Comparison of ENCODE assay signal across 8 mouse cellular contexts in the genomic region with DNA sequence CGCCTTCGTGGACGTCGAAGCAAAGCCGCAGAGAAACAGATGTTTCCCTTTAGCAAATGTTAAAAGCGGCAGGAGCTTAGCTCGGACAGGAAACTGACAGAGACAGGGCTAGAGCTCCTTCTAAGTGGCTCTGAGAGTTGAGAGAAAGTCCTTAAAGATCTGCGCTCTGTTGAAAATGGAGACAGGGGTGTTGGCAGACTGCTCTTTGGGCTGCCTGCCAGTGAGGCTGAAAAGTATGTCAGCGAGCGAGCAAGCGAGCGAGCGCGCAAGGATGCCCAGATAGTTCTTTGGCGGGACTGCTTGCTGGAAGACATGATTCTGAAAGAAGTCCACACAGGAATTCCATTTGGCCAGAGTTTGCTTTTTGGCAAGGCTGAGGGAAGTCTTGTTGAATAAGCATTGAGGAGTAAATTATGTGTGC.
DNase-seq lines count a peak whose midpoint lies in the region; ATAC-seq and TF ChIP-seq lines count a peak whose summit lies in the region.

No protein-coding gene starts in this region.

- no peak for TF ChIP-seq CTCF in intestine, postnatal 0 days (IDR thresholded peaks at IDR 0.05; ENCODE audit: low read depth)

- no peak overlapping the region for H3K4me2 ChIP-seq in hindbrain, embryonic 14.5 days (replicated peaks)
- peak overlapping the region; percentile 48 for H3K4me2 ChIP-seq in intestine, postnatal 0 days (replicated peaks; ENCODE audit: low read depth)
- H3K4me2 ChIP-seq in limb, embryonic 15.5 days, result peak overlapping the region; percentile 40

- no peak overlapping the region for H3K9ac ChIP-seq in hindbrain, embryonic 14.5 days
- H3K9ac ChIP-seq in intestine, postnatal 0 days (ENCODE audit: low read depth, low read length), result no peak overlapping the region
- no peak overlapping the region for H3K9ac ChIP-seq in limb, embryonic 15.5 days

- H3K36me3 ChIP-seq in hindbrain, embryonic 14.5 days (replicated peaks; ENCODE audit: control insufficient read depth, insufficient read depth), result no peaks in the 10 kb centered on the region
- H3K36me3 ChIP-seq in hindbrain, embryonic 10.5 days, result no peaks in the 10 kb centered on the region
- H3K36me3 ChIP-seq in intestine, postnatal 0 days (ENCODE audit: control insufficient read depth, insufficient read depth), result no peaks in the 10 kb centered on the region
- no peaks in the 10 kb centered on the region for H3K36me3 ChIP-seq in limb, embryonic 15.5 days

- no peak overlapping the region for H3K27ac ChIP-seq in hindbrain, embryonic 14.5 days
- no peak overlapping the region for H3K27ac ChIP-seq in hindbrain, embryonic 10.5 days
- H3K27ac ChIP-seq in intestine, postnatal 0 days (ENCODE audit: low read depth, low read length), result no peak overlapping the region
- peak overlapping the region; percentile 89 for H3K27ac ChIP-seq in limb, embryonic 15.5 days

- no peaks in the 10 kb centered on the region for H3K9me3 ChIP-seq in hindbrain, embryonic 14.5 days (ENCODE audit: control insufficient read depth, low read length)
- H3K9me3 ChIP-seq in hindbrain, embryonic 10.5 days, result no peaks in the 10 kb centered on the region
- no peaks in the 10 kb centered on the region for H3K9me3 ChIP-seq in intestine, postnatal 0 days (ENCODE audit: control insufficient read depth)
- H3K9me3 ChIP-seq in limb, embryonic 15.5 days, result no peaks in the 10 kb centered on the region

- H3K27me3 ChIP-seq in hindbrain, embryonic 14.5 days (ENCODE audit: control insufficient read depth, insufficient read depth, low read length), result no peaks in the 10 kb centered on the region
- H3K27me3 ChIP-seq in hindbrain, embryonic 10.5 days (ENCODE audit: insufficient read depth, poor library complexity, severe bottlenecking), result no peaks in the 10 kb centered on the region
- no peaks in the 10 kb centered on the region for H3K27me3 ChIP-seq in intestine, postnatal 0 days (replicated peaks; ENCODE audit: control insufficient read depth, insufficient read depth, low read length)
- H3K27me3 ChIP-seq in limb, embryonic 15.5 days, result no peaks in the 10 kb centered on the region

- peak; percentile 34 for DNase-seq in hindbrain, embryonic 14.5 days (ENCODE audit: low spot score)
- no peak for DNase-seq in hindbrain, embryonic 10.5 days (ENCODE audit: low spot score)
- DNase-seq in cerebellum, adult 9-11 months, result peak; percentile 28
- DNase-seq in gastrocnemius, postnatal 10 days, result peak; percentile 80
- DNase-seq in right cerebral cortex, adult 18-20 months, result peak; percentile 67
- no peak for DNase-seq in B cell, adult 2 months

- H3K4me1 ChIP-seq in hindbrain, embryonic 14.5 days (replicated peaks; ENCODE audit: control insufficient read depth, insufficient read depth, low read length), result no peaks in the 10 kb centered on the region
- no peaks in the 10 kb centered on the region for H3K4me1 ChIP-seq in hindbrain, embryonic 10.5 days (replicated peaks)
- H3K4me1 ChIP-seq in intestine, postnatal 0 days (replicated peaks; ENCODE audit: control insufficient read depth, insufficient read depth, low read length), result no peaks in the 10 kb centered on the region
- H3K4me1 ChIP-seq in limb, embryonic 15.5 days, result no peaks in the 10 kb centered on the region

- no peak overlapping the region for H3K4me3 ChIP-seq in hindbrain, embryonic 14.5 days (replicated peaks; ENCODE audit: low read length)
- H3K4me3 ChIP-seq in hindbrain, embryonic 10.5 days, result no peak overlapping the region
- H3K4me3 ChIP-seq in intestine, postnatal 0 days (ENCODE audit: low read depth, low read length), result peak overlapping the region; percentile 15; the same call in 1 of the 2 replicates
- H3K4me3 ChIP-seq in limb, embryonic 15.5 days, result peak overlapping the region; percentile 37

- peak; percentile 66; the same call in 1 of the 2 replicates for ATAC-seq in hindbrain, embryonic 14.5 days (ENCODE audit: low FRiP score)
- ATAC-seq in intestine, postnatal 0 days, result no peak
- ATAC-seq in limb, embryonic 15.5 days (ENCODE audit: insufficient number of reproducible peaks, low FRiP score, low TSS enrichment, low read depth), result peak; percentile 79

- WGBS in hindbrain, embryonic 14.5 days, result 78% methylated on average over 15 of the region's 15 CpGs
- 83% methylated on average over 15 of the region's 15 CpGs for WGBS in hindbrain, embryonic 10.5 days
- WGBS in intestine, postnatal 0 days, result 56% methylated on average over 15 of the region's 15 CpGs
- WGBS in limb, embryonic 15.5 days, result 23% methylated on average over 15 of the region's 15 CpGs

Comparison
In these comparisons a context has a peak if more than half of its experiments do, and no peak if none do; other contexts are left out.
1. DNase-seq: peak in hindbrain, embryonic 14.5 days (single experiment), cerebellum, adult 9-11 months (single experiment), gastrocnemius, postnatal 10 days (single experiment) and right cerebral cortex, adult 18-20 months (single experiment); none in hindbrain, embryonic 10.5 days (single experiment) and B cell, adult 2 months (0 of 2).
2. H3K4me3 ChIP-seq: peak in intestine, postnatal 0 days (single experiment) and limb, embryonic 15.5 days (single experiment); none in hindbrain, embryonic 14.5 days (single experiment) and hindbrain, embryonic 10.5 days (single experiment).